Mouse (Mus musculus) C2C12 (cell line): ENCODE measurements around the gene Eddm3b.

ENCODE experiments used
- CTCF ChIP-seq: IDR thresholded peaks from one replicate; pipeline ENCODE4 v1.5.1; 2011; ENCODE audit not compliant: control insufficient read depth, insufficient read depth, insufficient read length
- FOSL1 ChIP-seq: IDR thresholded peaks from one replicate; pipeline ENCODE4 v1.8.0; 2011; ENCODE audit warnings: mild to moderate bottlenecking, low read length; ENCODE audit not compliant: poor library complexity, insufficient read depth, severe bottlenecking
- MAX ChIP-seq: IDR thresholded peaks from one replicate; pipeline ENCODE4 v1.6.1; 2011; ENCODE audit warnings: mild to moderate bottlenecking, control low read depth
- MYOG ChIP-seq: IDR thresholded peaks from one replicate; pipeline ENCODE4 v1.6.1; 2011; ENCODE audit not compliant: control insufficient read depth, insufficient read length; ENCODE audit errors: extremely low read depth
- USF1 ChIP-seq: IDR thresholded peaks from one replicate; pipeline ENCODE4 v1.6.1; 2011; ENCODE audit warnings: low read depth, mild to moderate bottlenecking, control low read depth, moderate library complexity

DNA sequence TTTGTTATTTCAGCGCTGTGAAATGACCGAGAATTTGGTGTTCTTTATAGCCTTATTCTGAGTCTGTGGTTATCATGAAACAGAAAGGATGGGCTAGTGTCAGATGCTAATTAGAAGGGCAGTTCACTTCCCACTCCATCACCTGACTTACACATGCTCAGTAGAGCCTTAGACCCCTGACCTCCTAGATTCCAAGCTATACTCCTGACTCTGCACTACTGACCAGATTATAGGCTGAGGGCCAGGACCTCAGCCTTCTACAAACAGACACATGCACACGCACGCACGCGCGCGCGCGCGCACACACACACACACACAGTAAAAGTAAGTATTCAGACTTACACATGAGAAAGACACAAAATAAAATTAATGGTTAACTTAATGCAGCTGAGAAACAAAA, 15.3 kb upstream of the Eddm3b start:
- TF ChIP-seq CTCF (no peak), MYOG (no peak), MAX (no peak), USF1 (no peak), FOSL1 (no peak)
